Mouse (Mus musculus): ENCODE measurements around the gene Scaf8. TPM values are rescaled to one million over a fixed set of nuclear protein-coding genes. Genes with fewer than 3 reads are reported as not detected.
"Not testable (repeated sequence)": the region's sequence is repeated elsewhere in the genome, so short reads cannot be mapped to it uniquely, and the experiment has no call there.

The Scaf8 gene
- polyA plus RNA-seq, 1 experiment from 2014 or later = 18.1 TPM

- Histone ChIP-seq H3K36me3 (ENCODE audit: control insufficient read depth, insufficient read depth, low read length) (no peaks in the 10 kb centered on the region), H3K9ac (ENCODE audit: low read length) (peak overlapping the region; percentile 73), H3K27ac (ENCODE audit: low read length) (peak overlapping the region; percentile 95), H3K27me3 (ENCODE audit: control insufficient read depth, insufficient read depth, low read depth, low read length) (no peaks in the 10 kb centered on the region), H3K4me3 (ENCODE audit: low read length) (peak overlapping the region; percentile 61), H3K4me2 (ENCODE audit: low read depth, low read length) (peak overlapping the region; percentile 70), H3K9me3 (ENCODE audit: control insufficient read depth, low read length) (no peaks in the 10 kb centered on the region), H3K4me1 (replicated peaks; ENCODE audit: control insufficient read depth, insufficient read depth, low read length) (no peaks in the 10 kb centered on the region)
- under 1% methylated on average over 39 of the region's 40 CpGs for WGBS
- ATAC-seq (ENCODE audit: low read depth) = peak; percentile 82
Observed at GRCm38 (mm10) chr17:3083886-3084550, 30.8 kb upstream of the Scaf8 start.

GRCm38 (mm10) chr17:3084551-3084930 is 30.2 kb upstream of the Scaf8 start:
- 0% methylated on average over 30 of the region's 31 CpGs for WGBS
- Histone ChIP-seq H3K4me3 (ENCODE audit: low read length) (peak overlapping the region; percentile 61), H3K4me1 (replicated peaks; ENCODE audit: control insufficient read depth, insufficient read depth, low read length) (no peaks in the 10 kb centered on the region), H3K9me3 (ENCODE audit: control insufficient read depth, low read length) (no peaks in the 10 kb centered on the region), H3K27me3 (ENCODE audit: control insufficient read depth, insufficient read depth, low read depth, low read length) (no peaks in the 10 kb centered on the region), H3K4me2 (ENCODE audit: low read depth, low read length) (peak overlapping the region; percentile 70), H3K27ac (ENCODE audit: low read length) (peak overlapping the region; percentile 95), H3K36me3 (ENCODE audit: control insufficient read depth, insufficient read depth, low read length) (no peaks in the 10 kb centered on the region), H3K9ac (ENCODE audit: low read length) (peak overlapping the region; percentile 73)
- peak; percentile 47 for ATAC-seq (ENCODE audit: low read depth)

- H3K27me3 ChIP-seq (ENCODE audit: control insufficient read depth, insufficient read depth, low read depth, low read length) = no peaks in the 10 kb centered on the region
- H3K9me3 ChIP-seq (ENCODE audit: control insufficient read depth, low read length) = no peaks in the 10 kb centered on the region
- H3K27ac ChIP-seq (ENCODE audit: low read length) = no peak overlapping the region
- no peak for ATAC-seq (ENCODE audit: low read depth)
- no peaks in the 10 kb centered on the region for H3K4me1 ChIP-seq (replicated peaks; ENCODE audit: control insufficient read depth, insufficient read depth, low read length)
- peak overlapping the region; percentile 61 for H3K4me3 ChIP-seq (ENCODE audit: low read length)
- H3K36me3 ChIP-seq (ENCODE audit: control insufficient read depth, insufficient read depth, low read length) = no peaks in the 10 kb centered on the region
- peak overlapping the region; percentile 70 for H3K4me2 ChIP-seq (ENCODE audit: low read depth, low read length)
- WGBS = 67% methylated on average over 3 of the region's 3 CpGs
- no peak overlapping the region; the same call in 1 of the 2 replicates for H3K9ac ChIP-seq (ENCODE audit: low read length)
Observed at GRCm38 (mm10) chr17:3085152-3085551, 29.6 kb upstream of the Scaf8 start.

GRCm38 (mm10) chr17:3092682-3093081 is 22.1 kb upstream of the Scaf8 start:
- 43% methylated on average over 4 of the region's 4 CpGs for WGBS
- Histone ChIP-seq H3K9me3 (ENCODE audit: control insufficient read depth, low read length) (no peaks in the 10 kb centered on the region), H3K36me3 (ENCODE audit: control insufficient read depth, insufficient read depth, low read length) (no peaks in the 10 kb centered on the region), H3K9ac (ENCODE audit: low read length) (no peak overlapping the region), H3K4me3 (ENCODE audit: low read length) (no peak overlapping the region), H3K4me1 (replicated peaks; ENCODE audit: control insufficient read depth, insufficient read depth, low read length) (no peaks in the 10 kb centered on the region), H3K27me3 (ENCODE audit: control insufficient read depth, insufficient read depth, low read depth, low read length) (no peaks in the 10 kb centered on the region), H3K4me2 (ENCODE audit: low read depth, low read length) (no peak overlapping the region), H3K27ac (ENCODE audit: low read length) (no peak overlapping the region)
- ATAC-seq (ENCODE audit: low read depth) = no peak

GRCm38 (mm10) chr17:3099273-3099672 is 15.5 kb upstream of the Scaf8 start:
- not testable (repeated sequence) for H3K4me1 ChIP-seq (replicated peaks; ENCODE audit: control insufficient read depth, insufficient read depth, low read length); H3K4me2 ChIP-seq (ENCODE audit: low read depth, low read length); H3K27ac ChIP-seq (ENCODE audit: low read length); H3K4me3 ChIP-seq (ENCODE audit: low read length); ATAC-seq (ENCODE audit: low read depth); H3K36me3 ChIP-seq (ENCODE audit: control insufficient read depth, insufficient read depth, low read length); H3K9ac ChIP-seq (ENCODE audit: low read length); H3K27me3 ChIP-seq (ENCODE audit: control insufficient read depth, insufficient read depth, low read depth, low read length); H3K9me3 ChIP-seq (ENCODE audit: control insufficient read depth, low read length)
- 81% methylated on average over 1 of the region's 1 CpGs for WGBS

- Histone ChIP-seq H3K9me3 (ENCODE audit: control insufficient read depth, low read length) (no peaks in the 10 kb centered on the region), H3K27me3 (ENCODE audit: control insufficient read depth, insufficient read depth, low read depth, low read length) (no peaks in the 10 kb centered on the region), H3K4me1 (replicated peaks; ENCODE audit: control insufficient read depth, insufficient read depth, low read length) (peaks cover 7% of the 10 kb centered on the region; the same call in 1 of the 2 replicates), H3K36me3 (ENCODE audit: control insufficient read depth, insufficient read depth, low read length) (no peaks in the 10 kb centered on the region), H3K27ac (ENCODE audit: low read length) (no peak overlapping the region), H3K4me2 (ENCODE audit: low read depth, low read length) (peak overlapping the region; percentile 73), H3K4me3 (ENCODE audit: low read length) (peak overlapping the region; percentile 47), H3K9ac (ENCODE audit: low read length) (peak overlapping the region; percentile 67)
- ATAC-seq (ENCODE audit: low read depth) = peak; percentile 94
- WGBS = 2% methylated on average over 14 of the region's 14 CpGs
Observed at GRCm38 (mm10) chr17:3102336-3103165, 12.2 kb upstream of the Scaf8 start.

- Histone ChIP-seq H3K27me3 (ENCODE audit: control insufficient read depth, insufficient read depth, low read depth, low read length) (no peaks in the 10 kb centered on the region), H3K4me2 (ENCODE audit: low read depth, low read length) (no peak overlapping the region), H3K27ac (ENCODE audit: low read length) (no peak overlapping the region), H3K4me3 (ENCODE audit: low read length) (no peak overlapping the region), H3K36me3 (ENCODE audit: control insufficient read depth, insufficient read depth, low read length) (no peaks in the 10 kb centered on the region), H3K9ac (ENCODE audit: low read length) (no peak overlapping the region), H3K4me1 (replicated peaks; ENCODE audit: control insufficient read depth, insufficient read depth, low read length) (peaks cover 7% of the 10 kb centered on the region; the same call in 1 of the 2 replicates), H3K9me3 (ENCODE audit: control insufficient read depth, low read length) (no peaks in the 10 kb centered on the region)
- 83% methylated on average over 6 of the region's 6 CpGs for WGBS
- ATAC-seq (ENCODE audit: low read depth) = no peak
Observed at GRCm38 (mm10) chr17:3104154-3104931, 10.4 kb upstream of the Scaf8 start.

- Histone ChIP-seq H3K9ac (ENCODE audit: low read length) (no peak overlapping the region), H3K9me3 (ENCODE audit: control insufficient read depth, low read length) (no peaks in the 10 kb centered on the region), H3K27ac (ENCODE audit: low read length) (no peak overlapping the region), H3K4me2 (ENCODE audit: low read depth, low read length) (no peak overlapping the region), H3K4me1 (replicated peaks; ENCODE audit: control insufficient read depth, insufficient read depth, low read length) (peaks cover 7% of the 10 kb centered on the region; the same call in 1 of the 2 replicates), H3K4me3 (ENCODE audit: low read length) (no peak overlapping the region), H3K27me3 (ENCODE audit: control insufficient read depth, insufficient read depth, low read depth, low read length) (no peaks in the 10 kb centered on the region), H3K36me3 (ENCODE audit: control insufficient read depth, insufficient read depth, low read length) (no peaks in the 10 kb centered on the region)
- 75% methylated on average over 1 of the region's 1 CpGs for WGBS
- no peak for ATAC-seq (ENCODE audit: low read depth)
Observed at GRCm38 (mm10) chr17:3105022-3105421, 9.8 kb upstream of the Scaf8 start.

Data from lung, embryonic 16.5 days (tissue).